Mouse (Mus musculus) retina, postnatal 1 day (tissue): ENCODE measurements at regions not wholly inside any gene's neighbourhood (a gene's known extent, or its start where the extent isn't known, plus 50 kb on each side); places are given as distances from the start of the nearest gene placed in this dataset.
"Not testable (repeated sequence)": the region's sequence is repeated elsewhere in the genome, so short reads cannot be mapped to it uniquely, and the experiment has no call there.

Source experiments
- DNase-seq: peaks from one replicate; pipeline ENCODE4 v3.0.0-alpha.2; 2012

- DNase-seq = peak; percentile 6
Measured at GRCm38 (mm10) chr10:96373481-96373880, 237.1 kb downstream of the Gm5426 start.

DNA sequence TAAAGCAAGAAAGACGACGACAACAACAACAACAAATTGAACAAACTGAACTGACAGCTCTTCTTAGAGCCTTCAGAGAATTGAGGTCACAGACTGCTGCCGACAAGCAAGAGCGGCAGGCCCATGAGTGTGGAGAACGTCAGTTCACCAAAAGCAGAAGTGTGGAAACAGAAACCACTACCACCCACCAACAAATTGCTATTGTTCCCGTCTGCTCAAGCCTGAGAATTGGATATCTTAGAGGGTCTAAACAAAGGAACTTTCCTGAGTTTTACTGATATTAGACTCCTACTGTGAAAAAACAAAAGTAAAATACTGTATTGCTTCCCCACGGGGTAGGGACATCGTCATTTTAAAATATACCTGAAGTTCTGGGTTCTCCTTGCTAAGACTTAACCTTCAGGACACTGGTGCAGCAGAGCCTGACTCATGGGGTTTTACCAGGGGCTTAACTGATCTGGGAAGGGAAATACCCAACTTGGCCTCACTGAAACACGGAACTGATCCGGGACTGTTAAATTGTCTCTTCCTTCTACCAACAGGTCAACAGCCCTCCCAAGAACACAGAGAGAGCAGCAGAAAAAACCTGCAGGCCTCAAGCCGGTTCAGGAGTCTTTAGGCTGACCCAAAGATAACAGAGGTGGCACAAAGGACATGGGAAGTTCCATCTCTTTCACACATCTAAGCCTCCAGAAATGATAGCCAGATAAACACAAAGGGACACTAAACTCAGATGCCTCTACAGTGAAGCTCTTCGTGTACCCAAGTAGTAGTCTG is 238.1 kb downstream of the Gm5426 start:
- DNase-seq = peak; percentile 63

- DNase-seq = no peak
Measured at GRCm38 (mm10) chr10:96375070-96375447, 238.7 kb downstream of the Gm5426 start.

- no peak for DNase-seq
Measured at GRCm38 (mm10) chr10:96377549-96377948, 239.3 kb upstream of the Btg1 start.

- no peak for DNase-seq
Measured at GRCm38 (mm10) chr10:96379016-96379771, 237.6 kb upstream of the Btg1 start.

DNA sequence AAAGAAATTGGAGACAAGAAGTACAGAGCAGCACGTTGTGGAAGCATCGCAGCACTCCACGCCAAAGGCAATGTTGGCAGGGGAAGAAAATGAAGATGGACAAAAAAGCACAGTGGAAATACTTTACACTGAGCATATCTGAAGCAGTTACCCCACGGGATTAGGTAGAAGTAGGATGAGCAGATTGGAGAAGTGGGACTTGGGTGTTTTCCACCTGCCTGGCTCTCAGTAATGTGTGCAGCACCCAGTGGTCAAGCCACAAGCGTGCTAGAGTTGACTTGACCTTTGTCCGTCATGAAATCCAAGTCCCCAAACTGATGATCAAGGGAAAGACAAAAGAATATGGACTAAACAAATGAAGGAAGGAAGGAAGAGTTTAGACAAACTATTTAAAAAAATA is 235.1 kb upstream of the Btg1 start:
- DNase-seq = no peak

GRCm38 (mm10) chr10:96391748-96392147 is 225.1 kb upstream of the Btg1 start:
- no peak for DNase-seq

DNA sequence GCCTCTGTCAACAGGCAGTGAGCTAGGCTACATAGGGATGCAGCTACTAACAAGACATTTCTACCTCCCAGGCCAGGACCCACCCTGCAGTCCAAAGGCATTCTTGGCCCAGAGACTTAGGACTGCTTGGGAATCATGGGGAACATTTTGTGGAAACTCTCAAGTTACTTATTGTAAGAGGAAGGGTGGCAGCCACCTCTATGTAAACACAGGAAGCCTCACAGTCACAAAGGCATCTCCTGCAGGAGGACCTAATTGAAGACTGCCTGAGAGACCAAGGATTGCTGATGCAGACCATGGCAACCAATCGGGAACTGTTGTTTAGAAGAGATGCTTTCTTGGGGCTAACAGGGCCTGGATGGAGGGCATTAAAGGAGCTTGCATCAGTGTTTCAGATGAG is 224.0 kb upstream of the Btg1 start:
- no peak for DNase-seq

GRCm38 (mm10) chr10:96394210-96394609 is 222.6 kb upstream of the Btg1 start:
- no peak for DNase-seq

DNA sequence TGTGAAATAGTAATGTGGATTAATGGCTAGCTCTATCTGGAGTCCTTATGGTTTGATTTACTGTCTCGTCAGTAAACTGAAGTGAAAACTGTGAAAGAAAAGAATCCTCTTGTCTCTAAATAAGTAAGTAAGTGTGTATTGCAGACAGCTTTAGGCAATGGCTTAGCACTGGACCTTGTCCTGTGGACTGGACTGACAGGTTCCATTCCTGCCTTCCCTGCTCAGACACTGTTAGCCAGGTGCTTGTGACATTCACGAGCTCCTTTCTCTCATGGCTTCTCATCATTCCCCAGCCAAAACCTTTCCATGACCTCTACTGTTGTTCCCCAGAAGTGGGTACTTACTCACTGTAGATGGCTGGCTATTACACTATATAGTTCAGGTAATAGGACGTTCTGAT is 221.8 kb upstream of the Btg1 start:
- no peak for DNase-seq

DNA sequence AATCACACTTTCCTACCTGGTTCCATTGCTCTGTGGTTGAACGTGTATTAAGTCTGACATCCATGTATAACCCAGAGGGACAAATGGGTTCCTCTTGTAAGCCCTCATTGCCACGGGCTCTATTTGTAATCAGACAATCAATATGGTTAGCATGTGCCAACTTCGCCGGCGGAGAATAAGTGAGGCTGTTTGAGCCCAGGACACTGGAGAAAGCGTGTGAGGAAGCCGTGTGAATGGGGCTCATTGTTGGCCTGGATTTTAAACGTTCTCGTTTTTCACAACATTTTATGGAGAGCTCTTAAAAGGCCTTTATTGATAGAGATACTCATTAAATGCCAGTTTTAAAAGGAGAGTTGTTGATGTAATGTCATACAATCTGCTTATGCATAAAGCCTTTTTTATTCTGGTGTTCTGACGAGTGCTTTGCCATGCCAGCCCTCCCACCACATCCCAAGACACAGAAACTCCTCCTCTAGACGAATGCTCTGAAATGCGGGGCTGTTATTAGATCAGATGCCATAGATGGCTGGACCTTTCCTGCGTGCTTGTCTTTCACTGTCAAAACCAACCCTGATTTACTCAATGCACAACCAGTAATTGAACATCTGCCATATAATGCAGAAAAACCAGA is 218.8 kb upstream of the Btg1 start:
- DNase-seq = no peak

- DNase-seq = no peak
Measured at GRCm38 (mm10) chr10:96398562-96399288, 218.1 kb upstream of the Btg1 start.

GRCm38 (mm10) chr10:96399636-96400400 is 217.0 kb upstream of the Btg1 start:
- DNase-seq = peak; percentile 78

DNA sequence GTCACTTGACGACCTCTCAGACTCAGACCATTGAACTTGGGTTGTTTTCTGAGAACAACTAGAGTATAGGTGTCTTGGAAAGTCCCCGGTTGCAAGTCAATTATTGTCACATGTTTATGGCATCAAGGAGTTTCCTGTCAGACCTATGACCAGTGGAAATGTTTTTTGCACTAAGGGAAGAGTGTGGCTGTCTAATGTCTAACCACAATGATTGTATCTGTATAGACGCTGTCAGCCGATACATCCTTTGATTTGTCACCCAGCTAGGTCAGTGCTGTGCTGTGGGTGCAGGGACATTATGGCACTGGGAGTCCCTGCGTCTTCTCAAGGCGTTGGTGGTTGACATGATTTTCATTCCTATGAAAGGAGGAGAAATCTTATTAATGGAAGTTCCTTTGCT is 216.0 kb upstream of the Btg1 start:
- DNase-seq = no peak

DNA sequence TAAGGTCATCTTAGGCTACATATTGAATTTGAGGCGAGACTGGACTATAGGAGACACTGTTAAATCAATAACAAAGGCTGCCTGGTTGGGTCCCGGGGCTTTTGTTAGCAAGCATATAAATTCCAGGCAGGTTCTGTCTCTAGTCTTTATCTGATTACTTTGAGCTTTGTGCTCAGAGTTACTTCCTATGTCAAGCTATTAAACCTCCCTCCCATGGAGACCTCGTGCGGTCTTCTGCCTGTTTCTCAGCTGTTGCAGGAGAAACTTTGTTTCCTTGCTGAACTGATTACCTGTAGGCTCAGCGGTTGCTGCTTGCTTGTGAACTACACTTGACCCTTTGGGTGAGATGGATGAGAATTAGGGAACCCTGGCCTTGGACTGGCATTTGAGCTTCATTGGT is 210.5 kb upstream of the Btg1 start:
- DNase-seq = no peak

DNA sequence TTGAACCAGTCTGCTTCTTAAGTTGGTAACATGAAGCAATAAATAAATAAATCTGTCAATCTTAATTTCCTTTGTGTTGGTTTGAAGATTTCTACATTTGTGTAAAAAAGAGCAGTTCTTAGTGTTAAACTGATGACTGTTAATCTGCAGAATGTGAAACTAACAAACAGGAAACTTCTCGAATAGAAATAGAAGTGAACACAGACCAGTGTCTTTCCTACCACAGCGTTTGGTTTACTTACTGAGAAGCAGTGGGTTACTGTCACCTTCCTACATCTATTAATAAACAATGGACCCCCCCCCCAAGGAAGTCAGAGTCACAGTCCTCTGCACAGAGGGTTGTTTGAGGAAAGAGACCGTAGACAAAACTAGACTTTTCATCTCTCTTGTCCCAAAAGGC is 209.0 kb upstream of the Btg1 start:
- no peak for DNase-seq

DNA sequence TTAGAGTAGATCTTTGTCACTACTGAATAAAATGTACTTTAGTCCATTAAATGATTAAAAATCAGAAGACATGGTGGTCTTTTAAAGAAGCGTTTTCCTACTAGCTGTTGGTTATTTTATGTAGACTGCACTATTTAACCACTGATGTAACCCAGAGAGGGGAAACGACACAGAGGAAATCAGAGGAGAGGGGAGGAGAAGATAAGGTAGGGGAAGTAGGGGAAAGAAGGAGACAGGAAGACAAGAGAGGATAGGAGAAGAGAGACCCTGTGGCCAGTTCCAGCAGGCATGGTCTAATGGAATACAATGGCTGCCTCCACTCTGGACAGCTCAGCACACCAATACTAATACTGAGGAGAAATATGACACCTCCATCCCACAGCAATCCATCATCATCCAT is 208.6 kb upstream of the Btg1 start:
- no peak for DNase-seq

DNA sequence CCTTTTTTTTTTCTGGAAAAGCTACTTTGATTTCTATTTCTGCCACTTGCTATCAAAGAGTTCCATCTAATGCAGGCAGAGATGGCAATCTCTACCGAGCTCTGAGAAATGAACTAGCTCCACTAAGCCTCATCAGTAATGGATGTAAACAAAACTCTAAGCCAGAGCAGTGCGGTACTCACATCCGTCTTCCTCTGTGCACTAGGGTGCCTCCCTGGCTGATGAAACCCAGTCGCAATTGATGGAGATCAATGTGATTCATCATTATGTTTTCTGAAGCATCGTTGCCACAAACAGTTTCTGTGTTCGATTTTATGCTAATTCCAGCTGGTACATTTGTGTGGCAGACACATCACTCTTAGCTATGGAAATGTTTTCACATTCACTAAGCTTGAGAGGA is 206.8 kb upstream of the Btg1 start:
- no peak for DNase-seq

- no peak for DNase-seq
Measured at GRCm38 (mm10) chr10:96414807-96415206, 202.0 kb upstream of the Btg1 start.

GRCm38 (mm10) chr10:96421506-96421905 is 195.3 kb upstream of the Btg1 start:
- not testable (repeated sequence) for DNase-seq

- no peak for DNase-seq
Measured at GRCm38 (mm10) chr10:96427407-96427806, 189.4 kb upstream of the Btg1 start.

GRCm38 (mm10) chr10:96430142-96430541 is 186.7 kb upstream of the Btg1 start:
- DNase-seq = no peak

DNA sequence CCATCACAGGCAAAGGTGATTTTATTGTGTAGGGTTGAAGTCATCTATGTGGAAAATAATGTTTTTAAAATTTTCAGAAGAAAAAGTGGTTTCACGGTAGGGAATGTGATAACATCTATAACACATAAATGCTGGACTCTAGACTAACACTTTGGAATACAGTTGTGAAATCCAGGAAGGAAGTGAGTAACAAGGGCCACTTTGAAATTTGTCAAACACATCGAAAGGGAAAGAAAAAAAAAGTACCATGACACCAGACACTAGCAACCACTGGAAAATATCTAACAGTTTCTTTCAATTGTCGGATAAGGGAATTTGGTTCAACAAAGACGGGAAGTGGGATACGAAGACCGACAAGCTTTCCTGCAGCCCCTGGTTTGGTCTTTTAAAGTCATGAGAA is 181.7 kb upstream of the Btg1 start:
- DNase-seq = no peak
